Mouse (Mus musculus): ENCODE data around the gene Cdh5.
A peak's percentile ranks its signal among the peaks of the same experiment; 100 is the strongest.
"Not testable (repeated sequence)": the region's sequence is repeated elsewhere in the genome, so short reads cannot be mapped to it uniquely, and the experiment has no call there.

Gene Cdh5

GRCm38 (mm10) chr8:104090993-104091900 is 10.2 kb upstream of the Cdh5 start:
- DNase-seq (ENCODE audit: low read depth), result peak; percentile 70

GRCm38 (mm10) chr8:104093336-104093735 is 8.1 kb upstream of the Cdh5 start:
- DNase-seq (ENCODE audit: low read depth), result no peak

DNA sequence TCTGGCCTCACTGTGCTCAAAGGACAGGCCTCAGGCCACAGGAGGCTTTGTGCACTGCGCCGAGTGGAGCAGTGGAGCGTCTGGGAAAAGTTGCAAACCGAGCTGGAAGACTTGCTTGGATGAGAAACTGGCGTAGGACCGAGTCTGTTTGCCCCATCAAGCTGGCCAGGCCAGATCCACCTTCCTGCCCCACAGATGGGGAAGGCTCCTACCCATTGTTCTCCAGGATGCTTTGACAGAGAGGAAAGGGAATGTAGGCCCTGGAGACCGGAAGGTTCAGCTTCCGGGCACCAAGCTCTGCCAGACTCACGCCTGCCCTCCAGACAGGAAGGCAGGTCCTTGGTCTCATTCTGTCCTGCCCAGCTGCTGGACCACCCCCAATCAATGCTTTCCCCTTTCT is 5.8 kb upstream of the Cdh5 start:
- DNase-seq (ENCODE audit: low read depth), result no peak

DNA sequence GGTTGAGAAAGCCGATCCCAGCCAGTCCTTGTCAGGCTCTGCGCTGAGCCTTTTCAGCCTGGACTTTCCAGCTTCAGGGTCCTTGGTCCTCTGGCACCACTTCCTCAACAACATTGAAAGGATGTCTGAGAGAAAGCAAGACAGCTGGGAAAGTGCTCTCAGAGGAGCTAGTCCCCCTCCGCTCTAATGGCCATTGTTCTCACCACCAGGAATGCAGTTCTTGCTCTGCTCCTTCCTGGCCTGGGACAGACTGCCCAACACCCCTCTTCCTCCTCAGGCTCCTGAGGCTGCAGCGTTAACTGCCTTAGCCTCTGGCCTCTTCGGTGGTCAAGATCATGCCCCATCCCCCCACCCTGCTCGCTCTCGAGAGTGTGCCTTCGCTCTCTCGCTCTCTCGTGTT is 4.8 kb upstream of the Cdh5 start:
- DNase-seq (ENCODE audit: low read depth), result no peak

GRCm38 (mm10) chr8:104098671-104099346 is 2.6 kb upstream of the Cdh5 start:
- peak; percentile 35 for DNase-seq (ENCODE audit: low read depth)

GRCm38 (mm10) chr8:104099347-104100099 is 1.9 kb upstream of the Cdh5 start:
- no peak for DNase-seq (ENCODE audit: low read depth)

GRCm38 (mm10) chr8:104100724-104101123 is 701 bp upstream of the Cdh5 start:
- DNase-seq (ENCODE audit: low read depth), result not testable (repeated sequence)

- no peak for DNase-seq (ENCODE audit: low read depth)
These were observed 2.0 kb downstream of the Cdh5 start for GRCm38 (mm10) chr8:104103462-104103861.

DNA sequence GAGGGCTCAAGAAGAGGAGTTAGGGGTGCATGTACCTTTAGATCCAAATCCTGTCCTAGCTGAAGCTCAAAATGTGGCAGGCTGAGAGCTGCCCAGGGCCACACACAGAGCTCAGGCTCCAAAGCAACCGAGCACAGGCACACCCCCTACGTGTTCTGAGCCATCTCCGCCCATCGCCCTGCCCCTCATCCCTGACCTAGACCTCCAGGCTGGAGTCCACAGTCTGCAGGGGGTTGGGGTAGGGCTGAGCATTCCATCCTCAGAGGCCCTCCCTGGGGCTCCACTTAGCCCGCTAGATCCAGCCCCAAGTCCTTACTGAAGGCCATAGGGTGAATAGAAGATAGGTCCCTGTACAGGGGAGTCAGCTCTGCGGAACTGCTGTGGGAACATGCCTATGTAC is 4.3 kb downstream of the Cdh5 start:
- no peak for DNase-seq (ENCODE audit: low read depth)

DNA sequence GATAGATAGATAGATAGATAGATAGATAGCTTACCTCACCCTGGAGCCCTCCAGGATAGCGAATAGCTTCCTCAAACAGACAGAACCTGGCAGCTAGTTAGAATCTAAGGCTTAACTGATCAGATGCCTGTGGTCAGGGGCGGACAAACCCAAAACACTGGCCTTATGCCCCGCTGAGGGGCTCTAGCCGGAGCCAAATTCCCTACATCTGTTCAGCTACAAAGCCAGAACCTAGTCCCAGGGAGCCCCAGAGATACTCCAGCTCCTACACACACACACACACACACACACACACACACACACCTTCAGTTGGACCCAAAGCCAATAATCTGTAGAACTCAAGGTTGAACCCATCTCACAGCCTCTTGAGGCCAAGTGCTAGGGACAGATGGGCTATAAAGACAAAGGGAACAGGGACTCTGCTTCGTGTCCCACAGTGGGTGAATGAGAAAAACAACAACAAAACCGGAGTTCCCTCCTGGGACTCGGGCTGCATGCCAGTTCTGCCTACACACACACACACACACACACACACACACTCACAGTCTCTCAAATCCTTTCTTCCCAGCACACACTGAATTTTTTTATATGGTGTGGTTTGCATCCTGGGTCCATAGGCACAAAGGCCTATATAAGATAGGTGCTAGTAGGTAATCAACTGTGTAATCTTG is 5.0 kb downstream of the Cdh5 start:
- DNase-seq (ENCODE audit: low read depth), result no peak

GRCm38 (mm10) chr8:104107111-104107510 is 5.7 kb downstream of the Cdh5 start:
- DNase-seq (ENCODE audit: low read depth), result no peak

GRCm38 (mm10) chr8:104108048-104108447 is 6.6 kb downstream of the Cdh5 start:
- no peak for DNase-seq (ENCODE audit: low read depth)

- DNase-seq (ENCODE audit: low read depth), result peak; percentile 20
These were observed 9.2 kb downstream of the Cdh5 start for GRCm38 (mm10) chr8:104110498-104111134.

GRCm38 (mm10) chr8:104121640-104122416 is 20.4 kb downstream of the Cdh5 start:
- peak; percentile 29 for DNase-seq (ENCODE audit: low read depth)

- no peak for DNase-seq (ENCODE audit: low read depth)
These were observed 21.7 kb downstream of the Cdh5 start for GRCm38 (mm10) chr8:104123080-104123657.

DNA sequence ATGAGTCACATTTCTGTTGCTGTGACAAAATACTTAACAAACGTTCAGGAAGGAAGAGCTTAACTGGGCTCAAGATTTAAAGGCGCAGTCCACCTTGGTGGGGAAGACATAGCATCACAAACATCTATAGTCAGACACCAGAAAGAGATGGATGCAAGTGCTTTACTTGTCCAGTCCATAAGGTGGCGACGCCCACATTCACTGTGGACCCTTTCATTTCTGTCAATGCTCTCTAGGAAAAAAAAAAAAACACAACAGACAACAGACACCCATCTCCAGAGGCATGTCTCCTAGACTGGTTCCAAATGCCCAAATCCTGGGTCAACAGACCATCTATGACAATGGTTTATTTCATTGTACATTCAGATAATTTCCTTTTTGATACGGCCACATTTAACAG is 23.1 kb downstream of the Cdh5 start:
- DNase-seq (ENCODE audit: low read depth), result no peak

DNA sequence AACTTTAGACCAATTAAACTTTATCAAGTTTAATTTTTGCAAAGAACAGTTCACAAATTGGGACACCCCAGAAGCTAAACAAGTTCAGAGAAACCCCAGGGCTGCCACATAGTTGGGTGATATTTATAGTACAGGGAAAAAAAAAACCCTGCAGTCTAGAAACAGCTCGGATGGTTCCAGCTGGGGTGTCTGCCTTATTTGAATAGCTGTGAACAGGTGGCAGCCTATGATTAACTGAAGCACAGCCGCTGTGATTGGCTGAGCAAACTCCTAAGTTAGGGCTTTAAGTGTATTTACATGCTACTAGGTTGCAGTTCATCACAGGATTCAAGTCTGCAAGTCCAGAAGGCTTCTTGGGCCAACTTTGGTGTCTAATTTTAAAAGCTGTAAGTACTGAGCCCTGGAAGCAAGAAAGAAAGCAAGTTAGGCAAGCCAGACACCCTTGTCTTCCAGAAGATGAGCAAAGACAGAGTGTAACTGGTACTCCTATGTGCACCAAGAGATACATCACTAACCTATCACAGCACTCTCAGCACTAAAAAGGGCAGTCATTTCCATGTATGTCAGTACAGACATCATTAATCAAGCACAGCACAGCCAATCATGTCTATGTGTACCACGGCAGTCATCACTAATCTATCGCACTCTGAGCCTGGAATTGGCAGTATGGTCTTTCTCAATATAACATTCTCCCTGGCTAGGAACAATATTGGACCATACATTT is 25.9 kb downstream of the Cdh5 start:
- DNase-seq (ENCODE audit: low read depth), result no peak

DNA sequence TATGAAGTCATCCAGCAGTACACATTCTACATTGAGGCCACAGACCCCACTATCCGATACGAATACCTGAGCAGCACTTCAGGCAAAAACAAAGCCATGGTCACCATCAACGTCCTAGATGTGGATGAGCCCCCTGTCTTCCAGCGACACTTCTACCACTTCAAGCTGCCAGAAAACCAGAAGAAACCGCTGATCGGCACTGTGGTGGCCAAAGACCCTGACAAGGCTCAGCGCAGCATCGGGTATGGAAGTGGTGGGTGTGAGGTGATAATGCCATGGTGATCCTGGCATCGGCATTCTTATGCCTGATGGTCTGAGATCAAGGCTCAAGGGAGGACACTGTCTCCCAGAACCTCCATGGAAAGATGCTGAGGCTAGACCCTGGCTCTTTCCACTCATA is 29.5 kb downstream of the Cdh5 start:
- DNase-seq (ENCODE audit: low read depth), result no peak

DNA sequence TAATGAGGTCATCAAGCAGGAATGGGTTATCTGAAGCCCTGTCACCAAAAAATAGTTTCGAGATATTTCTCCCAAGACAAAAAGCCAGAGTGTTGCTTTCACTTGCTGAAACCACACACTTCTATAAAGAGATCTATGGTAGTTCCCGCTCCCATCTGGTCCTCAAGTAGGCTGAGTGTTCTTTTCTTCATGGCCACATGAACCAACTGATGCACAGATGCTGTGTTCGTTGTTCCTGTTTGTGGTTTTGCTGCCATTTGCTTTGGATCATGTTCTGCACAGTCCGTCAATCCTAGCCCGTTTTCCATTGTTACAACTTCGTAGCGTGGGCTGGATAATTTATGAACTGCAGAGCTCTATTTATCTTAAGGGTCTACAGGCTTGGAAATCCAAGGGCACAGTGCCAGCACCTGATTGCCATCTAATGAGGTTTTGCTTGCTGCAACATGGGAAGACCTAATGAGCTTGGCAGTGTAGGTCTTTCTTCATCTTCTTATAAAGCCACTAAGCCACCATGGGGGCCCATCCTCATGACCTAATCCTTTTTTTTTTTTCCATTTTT is 30.1 kb downstream of the Cdh5 start:
- no peak for DNase-seq (ENCODE audit: low read depth)

Measured in NIH3T3 (cell line).